Mouse (Mus musculus) cerebellum, adult 2 months (tissue): ENCODE results near the gene Zfp260.

Experiments used
- CTCF ChIP-seq: fragments of 200-500 bp; IDR thresholded peaks from 2 replicates; pipeline ENCODE4 v1.5.1; 2011; ENCODE audit warnings: low read depth, mild to moderate bottlenecking, control low read depth, low read length, moderate library complexity, borderline replicate concordance; ENCODE audit not compliant: insufficient read depth
- POLR2A ChIP-seq: fragments of 200-500 bp; IDR thresholded peaks from 2 replicates; pipeline ENCODE4 v1.6.1; 2011; ENCODE audit warnings: low read length, control low read depth, borderline replicate concordance; ENCODE audit not compliant: insufficient read depth

GRCm38 (mm10) chr7:30147011-30147410 lies 52.4 kb downstream of the Zfp260 start:
- no peak for TF ChIP-seq CTCF
- TF ChIP-seq POLR2A = no peak
